Mouse (Mus musculus): ENCODE measurements at regions not wholly inside any gene's neighbourhood (a gene's known extent, or its start where the extent isn't known, plus 50 kb on each side); places are given as distances from the start of the nearest gene placed in this dataset.

DNA sequence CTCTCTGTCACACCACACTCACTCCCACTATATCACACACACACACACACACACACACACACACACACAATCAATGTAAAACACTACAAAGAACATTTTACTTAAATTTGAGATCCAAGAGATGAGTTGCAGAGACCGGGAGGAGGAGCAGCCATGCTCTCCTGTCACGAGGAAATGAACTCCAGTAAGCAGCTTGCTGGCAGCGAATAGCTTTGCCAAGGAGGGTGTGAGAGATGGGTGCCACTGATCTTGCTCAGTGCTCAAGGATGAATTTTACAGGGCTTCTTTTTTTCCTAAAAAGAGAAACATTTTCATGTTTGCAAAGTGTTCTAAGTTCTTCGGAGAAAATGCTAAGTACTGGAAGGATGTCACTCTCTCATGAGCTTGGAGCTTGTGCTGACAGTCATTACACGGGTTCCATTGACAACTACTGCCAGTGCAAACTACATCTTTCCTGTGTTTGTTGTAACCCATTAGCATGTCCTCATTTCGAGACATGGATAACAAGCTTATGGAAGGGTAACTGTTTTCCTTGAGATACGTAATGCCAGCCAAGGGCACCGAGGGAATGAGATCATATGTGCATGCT lies 151.0 kb upstream of the Gm9833 start:
- TF ChIP-seq EP300 (IDR thresholded peaks at IDR 0.05) (no peak), CTCF (IDR thresholded peaks at IDR 0.05) (no peak)
